ENCODE assay signal across 8 mouse cellular contexts in genomic region chr9:51985493-51986099, GRCm38 (mm10). TPM values are rescaled to one million over a fixed set of nuclear protein-coding genes. Genes with fewer than 3 reads are reported as not detected.
A peak's percentile ranks its signal among the peaks of the same experiment; 100 is the strongest.
DNase-seq lines count a peak whose midpoint lies in the region; ATAC-seq lines count a peak whose summit lies in the region.

No protein-coding gene starts in this region.

- peak; percentile 55; the same call in 1 of the 2 replicates for ATAC-seq in hindbrain, embryonic 14.5 days (ENCODE audit: low FRiP score)
- no peak for ATAC-seq in hindbrain, embryonic 12.5 days (ENCODE audit: low FRiP score)
- ATAC-seq in CD4-positive, CD25-positive, alpha-beta regulatory T cell, adult 4 months, result no peak

- DNase-seq in hindbrain, embryonic 14.5 days (ENCODE audit: low spot score), result no peak
- DNase-seq in brain, adult 2 months (ENCODE audit: low read depth, low spot score), result peak; percentile 93
- DNase-seq in frontal cortex, postnatal 25 days (ENCODE audit: low spot score in 2 of 2), result peak; percentile 8 to 48
- DNase-seq in left cerebral cortex, postnatal 36 days (ENCODE audit: low spot score in 2 of 2), result peak; percentile 73 to 78
- no peak for DNase-seq in urinary bladder, adult 2 months (ENCODE audit: low spot score)
- no peak for DNase-seq in gastrocnemius, postnatal 25 days

- H3K36me3 ChIP-seq in hindbrain, embryonic 14.5 days (replicated peaks; ENCODE audit: control insufficient read depth, insufficient read depth), result no peaks in the 10 kb centered on the region
- no peaks in the 10 kb centered on the region for H3K36me3 ChIP-seq in hindbrain, embryonic 12.5 days

- H3K27me3 ChIP-seq in hindbrain, embryonic 14.5 days (ENCODE audit: control insufficient read depth, insufficient read depth, low read length), result no peaks in the 10 kb centered on the region
- H3K27me3 ChIP-seq in hindbrain, embryonic 12.5 days, result no peaks in the 10 kb centered on the region

- no peaks in the 10 kb centered on the region for H3K9me3 ChIP-seq in hindbrain, embryonic 14.5 days (ENCODE audit: control insufficient read depth, low read length)
- H3K9me3 ChIP-seq in hindbrain, embryonic 12.5 days (replicated peaks), result no peaks in the 10 kb centered on the region

- intact Hi-C loops in left cerebral cortex, postnatal 36 days (cut with DNase I), result no loop called here

- H3K4me3 ChIP-seq in hindbrain, embryonic 14.5 days (replicated peaks; ENCODE audit: low read length), result no peak overlapping the region
- no peak overlapping the region for H3K4me3 ChIP-seq in hindbrain, embryonic 12.5 days

- no peak overlapping the region for H3K4me2 ChIP-seq in hindbrain, embryonic 14.5 days (replicated peaks)
- H3K4me2 ChIP-seq in hindbrain, embryonic 12.5 days (replicated peaks), result no peak overlapping the region

- H3K9ac ChIP-seq in hindbrain, embryonic 14.5 days, result no peak overlapping the region
- no peak overlapping the region for H3K9ac ChIP-seq in hindbrain, embryonic 12.5 days

- 69% methylated on average over 11 of the region's 11 CpGs for WGBS in hindbrain, embryonic 14.5 days
- 84% methylated on average over 11 of the region's 11 CpGs for WGBS in hindbrain, embryonic 12.5 days

- no peak overlapping the region for H3K27ac ChIP-seq in hindbrain, embryonic 14.5 days
- no peak overlapping the region for H3K27ac ChIP-seq in hindbrain, embryonic 12.5 days

- no peaks in the 10 kb centered on the region for H3K4me1 ChIP-seq in hindbrain, embryonic 14.5 days (replicated peaks; ENCODE audit: control insufficient read depth, insufficient read depth, low read length)
- no peaks in the 10 kb centered on the region for H3K4me1 ChIP-seq in hindbrain, embryonic 12.5 days

RNA-seq across cellular contexts. Expression of gene Fdx1, which starts 22.2 kb away (rescaled TPM):
- 40.8 and 46.1 TPM in 2 replicates for polyA plus RNA-seq in hindbrain, embryonic 14.5 days (2014; fragmentation: Nextera tagmentation; extraction: Ambion mirVana)
- polyA plus RNA-seq in hindbrain, embryonic 12.5 days (2016; fragmentation: Nextera tagmentation; extraction: Ambion mirVana), result 50.0 and 52.6 TPM in 2 replicates
- total RNA-seq in left cerebral cortex, postnatal 36 days (2021), result 10 to 100 TPM; 19.8 to 19.9 TPM
- polyA plus RNA-seq in urinary bladder, adult 2 months (2012; rRNA removed), result 56.6 and 68.7 TPM in 2 replicates
- 10 to 100 TPM; 42.1 to 48.2 TPM for total RNA-seq in gastrocnemius, postnatal 25 days (2021)
- 10 to 100 TPM in 1 of 2 experiments, 1 to 10 TPM in 1; 9.2 to 12.9 TPM for polyA plus RNA-seq in CD4-positive, CD25-positive, alpha-beta regulatory T cell, adult 4 months (2017; shearing (Covaris generic))

Comparison
In these comparisons a context has a peak if more than half of its experiments do, and no peak if none do; other contexts are left out.
1. DNase-seq: peak in brain, adult 2 months (single experiment), frontal cortex, postnatal 25 days (2 of 2) and left cerebral cortex, postnatal 36 days (2 of 2); none in hindbrain, embryonic 14.5 days (single experiment), urinary bladder, adult 2 months (single experiment) and gastrocnemius, postnatal 25 days (single experiment).